8 mouse cellular contexts compared by ENCODE assay signal in the genomic region with DNA sequence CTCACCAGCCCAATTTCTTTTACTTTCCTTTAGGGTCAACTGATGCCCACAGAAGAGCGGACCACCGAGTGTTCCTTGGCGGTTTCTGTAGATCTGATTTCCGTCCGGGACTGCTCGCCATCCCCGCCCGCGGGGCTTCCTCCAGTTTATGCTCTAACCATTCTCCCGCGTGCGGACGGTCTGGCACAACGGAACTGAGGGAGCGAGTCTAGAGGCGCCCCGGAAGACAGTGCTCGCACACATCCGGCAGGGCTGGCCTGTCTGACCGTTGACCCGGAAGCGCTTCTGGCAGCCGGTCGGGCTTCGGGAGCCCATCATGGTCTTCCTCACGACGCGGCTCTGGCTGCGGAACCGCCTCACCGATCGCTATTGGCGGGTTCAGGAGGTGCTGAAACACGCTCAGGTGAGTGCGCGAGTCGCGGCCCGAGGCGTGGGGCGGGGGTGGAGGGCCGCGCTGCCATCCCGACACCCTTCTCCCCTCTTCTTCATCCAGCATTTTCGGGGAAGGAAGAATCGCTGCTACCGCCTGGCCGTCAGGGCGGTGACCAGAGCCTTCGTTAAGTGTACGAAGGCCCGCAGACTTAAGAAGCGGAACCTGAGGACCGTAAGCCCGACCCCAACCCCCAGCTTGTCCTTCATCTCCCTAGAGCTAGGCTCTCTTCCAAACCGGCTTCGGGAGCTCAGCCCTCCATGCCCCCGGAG. TPM values are rescaled to one million over a fixed set of nuclear protein-coding genes. Genes with fewer than 3 reads are reported as not detected.
DNase-seq lines count a peak whose midpoint lies in the region; ATAC-seq and TF ChIP-seq lines count a peak whose summit lies in the region.

No protein-coding gene starts in this region.

- TF ChIP-seq POLR2A in ES-Bruce4 (IDR thresholded peaks at IDR 0.05; ENCODE audit: insufficient read depth, low read length) = no peak
- peak; percentile 90 for TF ChIP-seq POLR2A in lung, adult 2 months (IDR thresholded peaks at IDR 0.05; ENCODE audit: borderline replicate concordance, extremely low read depth, low read depth, low read length)

- under 1% methylated on average over 57 of the region's 58 CpGs for WGBS in forebrain, embryonic 14.5 days
- under 1% methylated on average over 58 of the region's 58 CpGs for WGBS in lung, adult 2 months

- peak overlapping the region; percentile 77 for H3K9ac ChIP-seq in ES-Bruce4 (ENCODE audit: low read depth, poor library complexity, severe bottlenecking)
- H3K9ac ChIP-seq in forebrain, embryonic 14.5 days (ENCODE audit: low read length) = peak overlapping the region; percentile 86

- peaks cover 17% of the 10 kb centered on the region for H3K36me3 ChIP-seq in ES-Bruce4 (ENCODE audit: control insufficient read depth, insufficient read depth, low read length, poor library complexity, severe bottlenecking)
- peaks cover 29% of the 10 kb centered on the region for H3K36me3 ChIP-seq in forebrain, embryonic 14.5 days (ENCODE audit: control insufficient read depth, insufficient read depth, low read length)

- no peak overlapping the region for H3K27ac ChIP-seq in ES-Bruce4 (ENCODE audit: insufficient read depth, low read length)
- H3K27ac ChIP-seq in forebrain, embryonic 14.5 days (ENCODE audit: low read depth, low read length) = peak overlapping the region; percentile 57

- peak overlapping the region; percentile 83 for H3K4me2 ChIP-seq in forebrain, embryonic 14.5 days (ENCODE audit: low read length)

- no peaks in the 10 kb centered on the region for H3K9me3 ChIP-seq in ES-Bruce4 (replicated peaks; ENCODE audit: control insufficient read depth, insufficient read depth, low read length, poor library complexity, severe bottlenecking)
- no peaks in the 10 kb centered on the region for H3K9me3 ChIP-seq in forebrain, embryonic 14.5 days (replicated peaks; ENCODE audit: control insufficient read depth, low read length)

- no peaks in the 10 kb centered on the region for H3K27me3 ChIP-seq in ES-Bruce4 (ENCODE audit: control insufficient read depth, insufficient read depth, low read length, poor library complexity, severe bottlenecking)
- no peaks in the 10 kb centered on the region for H3K27me3 ChIP-seq in forebrain, embryonic 14.5 days (replicated peaks; ENCODE audit: control insufficient read depth, insufficient read depth, low read length)

- TF ChIP-seq CTCF in ES-Bruce4 (IDR thresholded peaks at IDR 0.05; ENCODE audit: low read depth, low read length) = no peak
- TF ChIP-seq CTCF in lung, adult 2 months (IDR thresholded peaks at IDR 0.05; ENCODE audit: insufficient read depth, low read length) = no peak

- intact Hi-C loops in heart, postnatal 25 days (cut with DNase I) = loop anchor here (5.0 kb wide), 1 partner anchor 36 kb away; no protein-coding TSS in a partner anchor

- ATAC-seq in cerebellum, adult (ENCODE audit: insufficient number of reproducible peaks, low FRiP score, low TSS enrichment) = peak; percentile 91; the same call in 1 of the 2 replicates
- ATAC-seq in forebrain, embryonic 14.5 days = peak; percentile 98
- peak; percentile 98 for ATAC-seq in neutrophil, adult 5-6 weeks (ENCODE audit: extremely low read depth, insufficient number of reproducible peaks, low FRiP score, poor library complexity, severe bottlenecking)

- DNase-seq in forebrain, embryonic 14.5 days (ENCODE audit: low spot score) = peak; percentile 96
- peak; percentile 90 for DNase-seq in heart, postnatal 25 days (ENCODE audit: low spot score)
- DNase-seq in layer of hippocampus, adult 18-20 months (ENCODE audit: low spot score in 2 of 2) = peak; percentile 89 to 96
- peak; percentile 96 for DNase-seq in lung, adult 2 months
- DNase-seq in thymus, adult 18-20 months = peak; percentile 89 to 92

- peak overlapping the region; percentile 87 for H3K4me3 ChIP-seq in ES-Bruce4 (ENCODE audit: low read depth, low read length)
- H3K4me3 ChIP-seq in forebrain, embryonic 14.5 days (ENCODE audit: low read depth, low read length) = peak overlapping the region; percentile 83
- H3K4me3 ChIP-seq in lung, adult 2 months (replicated peaks; ENCODE audit: extremely low read depth, low read depth, low read length) = peak overlapping the region; percentile 80

- no peak for TF ChIP-seq EP300 in ES-Bruce4 (IDR thresholded peaks at IDR 0.05; ENCODE audit: insufficient read depth, low read depth, low read length)

- no peaks in the 10 kb centered on the region for H3K4me1 ChIP-seq in ES-Bruce4 (ENCODE audit: control insufficient read depth, insufficient read depth, low read length)
- peaks cover 11% of the 10 kb centered on the region for H3K4me1 ChIP-seq in forebrain, embryonic 14.5 days (ENCODE audit: control insufficient read depth, insufficient read depth, low read length)
- peaks cover 7% of the 10 kb centered on the region for H3K4me1 ChIP-seq in lung, adult 2 months (ENCODE audit: control insufficient read depth, insufficient read depth, low read length)

RNA-seq across cellular contexts. Expression of gene Mrpl20, which starts 0.8 kb away (rescaled TPM):
- 70.0 and 82.8 TPM in 2 replicates for polyA plus RNA-seq in ES-Bruce4 (2011; ENCODE audit: insufficient read depth, insufficient read length, low read depth, missing spikeins)
- polyA plus RNA-seq in forebrain, embryonic 14.5 days (2014; fragmentation: Nextera tagmentation; extraction: Ambion mirVana) = 274 and 313 TPM in 2 replicates
- 10 to 100 TPM; 75.0 to 78.0 TPM for total RNA-seq in heart, postnatal 25 days (2021)
- total RNA-seq in layer of hippocampus, adult 18-20 months (2021) = 10 to 100 TPM; 74.7 to 91.6 TPM
- polyA plus RNA-seq in lung, adult 2 months (2012; rRNA removed) = 36.9 and 40.0 TPM in 2 replicates
- 30.4 and 33.5 TPM in 2 replicates for total RNA-seq in neutrophil, adult 5-6 weeks (2017)

RNA-seq across cellular contexts. Expression of gene Ccnl2, which starts 8.8 kb away (rescaled TPM):
- 86.1 and 87.6 TPM in 2 replicates for polyA plus RNA-seq in ES-Bruce4 (2011; ENCODE audit: insufficient read depth, insufficient read length, low read depth, missing spikeins)
- polyA plus RNA-seq in forebrain, embryonic 14.5 days (2014; fragmentation: Nextera tagmentation; extraction: Ambion mirVana) = 119 and 144 TPM in 2 replicates
- 10 to 100 TPM; 35.6 to 37.8 TPM for total RNA-seq in heart, postnatal 25 days (2021)
- total RNA-seq in layer of hippocampus, adult 18-20 months (2021) = 10 to 100 TPM; 70.4 to 79.3 TPM
- 59.8 and 62.5 TPM in 2 replicates for polyA plus RNA-seq in lung, adult 2 months (2012; rRNA removed)
- 394 and 410 TPM in 2 replicates for total RNA-seq in neutrophil, adult 5-6 weeks (2017)

RNA-seq across cellular contexts. Expression of gene Ankrd65, which starts 13.3 kb away (rescaled TPM):
- polyA plus RNA-seq in ES-Bruce4 (2011; ENCODE audit: insufficient read depth, insufficient read length, low read depth, missing spikeins) = not detected in 2 replicates
- not detected in 2 replicates for polyA plus RNA-seq in forebrain, embryonic 14.5 days (2014; fragmentation: Nextera tagmentation; extraction: Ambion mirVana)
- total RNA-seq in heart, postnatal 25 days (2021) = not detected
- not detected for total RNA-seq in layer of hippocampus, adult 18-20 months (2021)
- 15.7 and 17.3 TPM in 2 replicates for polyA plus RNA-seq in lung, adult 2 months (2012; rRNA removed)
- not detected in 2 replicates for total RNA-seq in neutrophil, adult 5-6 weeks (2017)

RNA-seq across cellular contexts. Expression of gene Tmem88b, which starts 17.8 kb away (rescaled TPM):
- polyA plus RNA-seq in ES-Bruce4 (2011; ENCODE audit: insufficient read depth, insufficient read length, low read depth, missing spikeins) = 0.26 and 0.40 TPM in 2 replicates
- polyA plus RNA-seq in forebrain, embryonic 14.5 days (2014; fragmentation: Nextera tagmentation; extraction: Ambion mirVana) = 0.12 and 0.25 TPM in 2 replicates
- under 1 TPM; 0.75 to 0.84 TPM for total RNA-seq in heart, postnatal 25 days (2021)
- 10 to 100 TPM; 25.6 to 30.8 TPM for total RNA-seq in layer of hippocampus, adult 18-20 months (2021)
- polyA plus RNA-seq in lung, adult 2 months (2012; rRNA removed) = 0.38 and 0.52 TPM in 2 replicates
- 0.12 TPM in 1 of 2 replicates, not detected in the other for total RNA-seq in neutrophil, adult 5-6 weeks (2017)

RNA-seq across cellular contexts. Expression of gene Aurkaip1, which starts 27.6 kb away (rescaled TPM):
- polyA plus RNA-seq in ES-Bruce4 (2011; ENCODE audit: insufficient read depth, insufficient read length, low read depth, missing spikeins) = 70.6 and 76.0 TPM in 2 replicates
- 120 and 135 TPM in 2 replicates for polyA plus RNA-seq in forebrain, embryonic 14.5 days (2014; fragmentation: Nextera tagmentation; extraction: Ambion mirVana)
- 100 to 1,000 TPM; 108 to 109 TPM for total RNA-seq in heart, postnatal 25 days (2021)
- total RNA-seq in layer of hippocampus, adult 18-20 months (2021) = 100 to 1,000 TPM in 1 of 2 experiments, 10 to 100 TPM in 1; 97.4 to 106 TPM
- polyA plus RNA-seq in lung, adult 2 months (2012; rRNA removed) = 120 and 151 TPM in 2 replicates
- total RNA-seq in neutrophil, adult 5-6 weeks (2017) = 129 and 133 TPM in 2 replicates
